Mouse (Mus musculus) embryonic facial prominence, embryonic 14.5 days (tissue): Measurements from ENCODE around the gene Htr2a. TPM values are rescaled to one million over a fixed set of nuclear protein-coding genes. Genes with fewer than 3 reads are reported as not detected.

Source experiments
- ATAC-seq: fragments of 200-750 bp; cut with Nextera tagmentation; 2 replicates; pipeline ENCODE4 v1.8.0; 2017; ENCODE audit warnings: low read depth, moderate number of reproducible peaks, moderate TSS enrichment
- DNase-seq: peaks from one replicate; pipeline ENCODE4 v3.0.0-alpha.2; 2015; ENCODE audit warnings: low spot score
- H3K27ac ChIP-seq: fragments of 300-500 bp; sonication (generic); replicated peaks from 2 replicates; pipeline ENCODE4 v1.5.1; 2014; ENCODE audit warnings: low read depth, mild to moderate bottlenecking, low read length, moderate library complexity
- H3K27me3 ChIP-seq: fragments of 300-500 bp; sonication (generic); replicated peaks from 2 replicates; pipeline ENCODE4 v1.6.1; 2014; ENCODE audit warnings: low read length; ENCODE audit not compliant: control insufficient read depth, insufficient read depth
- H3K36me3 ChIP-seq: fragments of 300-500 bp; sonication (generic); 2 replicates; pipeline ENCODE4 v1.6.1; 2014; ENCODE audit warnings: low read length, mixed read lengths; ENCODE audit not compliant: control insufficient read depth, insufficient read depth
- H3K4me1 ChIP-seq: fragments of 300-500 bp; sonication (generic); 2 replicates; pipeline ENCODE4 v1.6.1; 2014; ENCODE audit warnings: antibody characterized with exemption, low read length; ENCODE audit not compliant: control insufficient read depth, insufficient read depth
- H3K4me2 ChIP-seq: fragments of 300-500 bp; sonication (generic); 2 replicates; pipeline ENCODE4 v1.6.1; 2014; ENCODE audit warnings: low read depth, mild to moderate bottlenecking, low read length, moderate library complexity, mixed read lengths
- H3K4me3 ChIP-seq: fragments of 300-500 bp; sonication (generic); 2 replicates; pipeline ENCODE4 v1.5.1; 2014; ENCODE audit warnings: low read depth, mild to moderate bottlenecking, low read length
- H3K9ac ChIP-seq: fragments of 300-500 bp; sonication (generic); 2 replicates; pipeline ENCODE4 v1.6.1; 2014; ENCODE audit warnings: low read depth, mild to moderate bottlenecking, low read length, moderate library complexity, mixed read lengths
- H3K9me3 ChIP-seq: fragments of 300-500 bp; sonication (generic); 2 replicates; pipeline ENCODE4 v1.6.1; 2016; ENCODE audit warnings: low read length; ENCODE audit not compliant: control insufficient read depth
- WGBS: fragments of 180-500 bp; shearing (Covaris S2); extraction: QIAGEN DNeasy Blood & Tissue Kit; methylation state at CpG from one replicate; pipeline ENCODE4 v1.1.7; 2014; 5-methylcytosine and 5-hydroxymethylcytosine counted together
- polyA plus RNA-seq: library from polyadenylated mRNA; unstranded; fragments of >200 nt; fragmentation: Nextera tagmentation; extraction: Ambion mirVana; gene quantifications from 2 replicates; pipeline ENCODE4 v1.2.1, GENCODE M21; 2014

Htr2a gene
- 1.0 and 1.1 TPM in 2 replicates for polyA plus RNA-seq

DNA sequence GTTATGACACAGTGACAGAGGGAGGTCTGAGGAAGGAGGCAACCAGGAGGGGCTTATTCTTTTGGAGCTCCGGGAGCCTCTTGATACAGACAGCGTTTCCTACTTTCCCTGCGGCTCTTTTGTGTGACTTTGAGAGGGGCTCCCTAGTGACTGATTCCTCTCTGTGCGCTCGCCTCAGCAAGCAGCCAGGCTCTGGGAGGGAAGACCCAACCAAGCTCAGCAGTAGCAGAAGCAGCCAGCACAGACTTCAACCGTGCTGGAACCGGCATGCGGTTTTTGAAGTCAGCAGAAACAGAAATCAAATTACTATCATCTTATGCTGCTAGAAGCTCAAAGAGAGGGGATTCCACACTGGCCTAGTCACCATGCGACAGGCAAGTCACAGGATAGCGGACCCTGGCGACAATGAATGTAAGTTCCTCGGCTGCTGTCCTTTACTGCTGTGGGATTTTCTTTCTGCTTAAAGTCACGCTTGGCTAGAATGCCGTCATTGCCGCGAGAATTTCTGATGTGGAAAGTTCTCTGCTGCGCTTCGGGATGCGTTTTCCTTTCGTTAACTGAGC is at the start of gene Htr2a:
Htr2a (plus strand) TSS at position 22 of the 563 bp plus-strand sequence.
- Histone ChIP-seq H3K4me1 (0 out of 2 replicates have a peak, but pooled peaks cover 4% of the 10 kb centered on the region), H3K9me3 (no peaks in the 10 kb centered on the region), H3K9ac (peak within 1 kb of the TSS; percentile 60), H3K4me2 (peak within 1 kb of the TSS; percentile 74), H3K27ac (no peak within 1 kb of the TSS; the same call in 1 of the 2 replicates), H3K4me3 (peak within 1 kb of the TSS; percentile 43), H3K27me3 (0 out of 2 replicates have a peak, but pooled peaks cover 12% of the 10 kb centered on the region), H3K36me3 (no peaks in the 10 kb centered on the region)
- WGBS, result 1% methylated on average over 20 of the region's 20 CpGs
- DNase-seq (peak; percentile 63), ATAC-seq (peak; percentile 58; the same call in 1 of the 2 replicates)

DNA sequence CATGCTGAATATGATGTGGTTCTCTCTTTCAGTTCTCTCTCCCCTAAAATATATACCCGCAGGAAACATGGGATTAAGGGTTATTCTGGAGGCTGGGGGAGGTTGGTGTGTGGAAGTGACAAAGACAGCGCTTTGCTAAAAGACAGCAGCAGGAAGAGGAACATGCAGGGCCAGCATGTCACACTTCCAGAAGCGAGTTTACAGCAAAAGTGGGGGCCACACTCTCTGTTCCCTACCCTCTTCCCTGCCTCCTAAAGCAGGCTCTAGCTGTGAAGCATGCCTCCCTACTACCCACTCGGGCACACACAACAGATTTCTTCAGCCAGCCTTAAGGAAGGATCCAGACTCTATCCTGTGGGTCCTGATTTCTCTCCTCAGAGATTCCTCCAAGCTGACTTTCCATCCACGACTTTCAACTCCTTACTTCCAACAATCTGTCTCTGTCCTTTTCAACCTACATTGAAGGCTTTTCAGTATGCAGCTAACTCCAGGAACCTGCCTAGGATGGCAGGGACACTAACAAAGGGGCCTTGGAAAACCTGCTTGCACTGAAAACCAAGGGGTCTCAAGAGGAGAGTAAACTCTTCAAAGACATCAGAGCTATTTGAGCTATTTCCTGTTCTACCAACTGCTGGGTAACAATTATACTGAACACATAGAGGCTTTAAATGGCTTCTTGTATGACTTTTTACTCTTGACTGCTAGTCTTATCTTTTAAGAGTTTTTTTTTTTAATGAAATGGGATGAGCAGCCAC is 39.1 kb upstream of the Htr2a start:
- no peaks in the 10 kb centered on the region for H3K36me3 ChIP-seq
- H3K4me1 ChIP-seq, result no peaks in the 10 kb centered on the region
- no peaks in the 10 kb centered on the region for H3K9me3 ChIP-seq
- no peak overlapping the region for H3K4me3 ChIP-seq
- DNase-seq (no peak), ATAC-seq (no peak)
- H3K4me2 ChIP-seq, result no peak overlapping the region
- H3K27ac ChIP-seq, result no peak overlapping the region
- no peak overlapping the region for H3K9ac ChIP-seq
- WGBS, result 65% methylated on average over 4 of the region's 5 CpGs
- no peaks in the 10 kb centered on the region for H3K27me3 ChIP-seq

DNA sequence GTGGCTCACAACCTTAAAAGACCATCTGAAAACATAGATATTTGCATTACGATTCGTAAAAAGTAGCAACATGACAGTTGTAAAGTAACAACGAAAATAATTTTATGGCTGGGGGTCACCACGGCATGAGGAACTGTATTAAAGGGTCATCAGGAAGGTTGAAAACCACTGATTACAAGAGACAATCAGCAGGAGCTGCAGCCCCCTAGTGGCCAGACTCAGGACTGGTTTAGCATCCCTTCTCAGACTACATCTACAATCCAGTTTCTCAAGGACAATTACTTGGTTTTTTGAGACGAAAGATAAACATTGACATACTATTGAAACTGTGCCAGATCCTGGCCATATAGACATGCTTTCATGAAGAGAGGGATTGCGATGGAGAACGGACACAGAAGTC is 38.1 kb upstream of the Htr2a start:
- Histone ChIP-seq H3K4me2 (no peak overlapping the region), H3K9ac (no peak overlapping the region), H3K9me3 (no peaks in the 10 kb centered on the region), H3K27ac (no peak overlapping the region), H3K4me3 (no peak overlapping the region), H3K4me1 (no peaks in the 10 kb centered on the region), H3K36me3 (no peaks in the 10 kb centered on the region), H3K27me3 (no peaks in the 10 kb centered on the region)
- ATAC-seq (no peak), DNase-seq (peak; percentile 39)
- WGBS, result 58% methylated on average over 7 of the region's 7 CpGs

DNA sequence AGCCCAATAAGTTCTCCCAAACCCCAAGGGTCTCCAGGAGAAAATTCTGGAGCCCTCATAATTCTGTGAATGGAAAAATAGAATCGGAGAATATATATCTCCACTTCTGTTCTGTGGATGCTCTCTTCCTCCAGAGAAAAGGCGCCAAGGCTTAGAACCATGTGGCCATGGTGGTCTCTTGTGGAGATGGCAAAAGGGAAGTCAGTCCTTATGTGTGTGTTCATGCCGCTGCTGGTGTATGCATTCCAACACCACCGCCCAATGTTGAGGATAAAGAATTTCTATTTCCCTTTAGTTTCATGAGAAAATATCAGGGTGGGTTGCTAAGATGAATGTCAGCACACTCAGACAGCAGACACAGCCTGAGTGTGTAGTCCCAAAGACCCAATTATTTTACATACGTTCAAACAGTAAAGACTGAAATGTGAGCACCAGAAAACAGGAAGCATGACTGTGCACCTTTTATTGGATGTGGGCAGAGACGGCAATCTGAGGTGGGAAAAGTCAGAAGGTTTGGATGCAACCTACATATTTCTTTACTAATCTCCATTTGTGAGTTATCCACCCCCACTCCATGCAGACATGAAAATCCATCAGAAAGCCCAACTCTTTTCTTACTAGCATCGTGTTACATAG is 37.4 kb upstream of the Htr2a start:
- Histone ChIP-seq H3K4me2 (no peak overlapping the region), H3K9me3 (no peaks in the 10 kb centered on the region), H3K36me3 (no peaks in the 10 kb centered on the region), H3K27me3 (no peaks in the 10 kb centered on the region), H3K9ac (no peak overlapping the region), H3K4me3 (no peak overlapping the region), H3K27ac (no peak overlapping the region), H3K4me1 (no peaks in the 10 kb centered on the region)
- no peak for DNase-seq
- no peak for ATAC-seq
- whole genome bisulfite sequencing, result 80% methylated on average over 7 of the region's 7 CpGs

DNA sequence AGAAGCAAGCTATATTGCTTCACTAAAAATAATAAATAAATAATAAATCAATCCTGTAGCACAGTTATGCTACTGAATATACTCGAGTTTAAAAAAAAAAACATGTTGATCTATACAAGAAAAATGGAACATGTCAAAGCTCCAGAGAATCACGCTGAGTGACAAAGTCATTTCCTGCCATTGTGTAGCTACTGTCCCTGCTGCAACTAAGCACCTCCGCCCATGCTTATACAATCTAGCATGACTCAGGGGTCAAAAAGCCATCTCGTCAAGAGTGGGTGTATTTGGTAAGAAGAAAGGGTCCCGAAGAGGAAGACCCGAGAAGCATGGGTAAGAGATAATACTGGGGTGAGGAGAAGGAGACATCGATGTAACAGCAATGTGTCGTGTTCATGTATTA is 29.3 kb upstream of the Htr2a start:
- H3K9ac ChIP-seq, result no peak overlapping the region
- no peak overlapping the region for H3K27ac ChIP-seq
- WGBS, result 77% methylated on average over 8 of the region's 8 CpGs
- no peaks in the 10 kb centered on the region for H3K4me1 ChIP-seq
- H3K27me3 ChIP-seq, result no peaks in the 10 kb centered on the region
- ATAC-seq (no peak), DNase-seq (peak; percentile 12)
- no peaks in the 10 kb centered on the region for H3K36me3 ChIP-seq
- no peaks in the 10 kb centered on the region for H3K9me3 ChIP-seq
- H3K4me3 ChIP-seq, result no peak overlapping the region
- no peak overlapping the region for H3K4me2 ChIP-seq

DNA sequence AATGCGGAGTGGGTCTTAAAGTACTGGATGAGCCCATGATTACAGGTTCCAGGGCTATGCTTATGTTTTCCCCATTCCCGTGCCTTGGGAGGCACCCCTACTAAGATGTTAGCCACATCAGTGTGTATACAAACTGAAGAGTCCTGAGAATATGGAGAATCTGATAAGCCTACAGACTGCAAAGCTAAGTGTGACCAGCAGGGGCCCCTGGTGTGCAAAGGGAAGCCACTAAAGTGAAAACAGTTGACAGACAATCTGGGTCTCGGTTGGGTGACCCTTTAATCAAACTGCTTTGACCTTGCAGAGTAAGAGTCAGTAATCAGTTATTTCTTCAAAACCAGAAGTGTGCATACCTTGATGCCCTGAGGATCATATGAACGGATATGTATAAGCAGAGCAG is 21.8 kb upstream of the Htr2a start:
- Histone ChIP-seq H3K9me3 (peaks cover 5% of the 10 kb centered on the region; the same call in 1 of the 2 replicates), H3K4me1 (no peaks in the 10 kb centered on the region), H3K9ac (no peak overlapping the region), H3K27ac (no peak overlapping the region), H3K4me3 (no peak overlapping the region), H3K4me2 (no peak overlapping the region), H3K27me3 (no peaks in the 10 kb centered on the region), H3K36me3 (no peaks in the 10 kb centered on the region)
- 60% methylated on average over 4 of the region's 4 CpGs for WGBS
- ATAC-seq, result no peak
- no peak for DNase-seq

DNA sequence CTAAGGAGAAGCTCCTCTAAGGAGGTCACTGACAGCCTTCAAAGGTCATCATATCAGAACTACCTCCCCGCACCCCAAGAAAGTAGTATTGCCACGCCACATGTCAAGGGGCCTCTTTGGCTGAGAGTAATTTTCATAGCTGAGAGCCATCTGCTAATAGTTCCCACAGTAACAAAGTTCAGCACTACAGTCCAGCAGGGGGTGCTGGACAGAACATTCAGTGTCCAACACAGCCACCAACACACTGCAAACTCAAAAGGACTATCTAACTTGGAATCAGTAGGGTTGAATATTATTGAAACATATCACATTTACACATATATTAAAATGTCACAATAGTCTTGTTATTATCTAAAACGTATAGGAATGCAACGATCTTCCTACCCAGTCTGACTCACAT is 2.6 kb upstream of the Htr2a start:
- H3K4me2 ChIP-seq, result no peak overlapping the region
- no peak for DNase-seq
- H3K4me3 ChIP-seq, result no peak overlapping the region
- 0 out of 2 replicates have a peak, but pooled peaks cover 4% of the 10 kb centered on the region for H3K4me1 ChIP-seq
- ATAC-seq, result no peak
- H3K36me3 ChIP-seq, result no peaks in the 10 kb centered on the region
- no peak overlapping the region for H3K9ac ChIP-seq
- no peak overlapping the region for H3K27ac ChIP-seq
- no peaks in the 10 kb centered on the region for H3K9me3 ChIP-seq
- 78% methylated on average over 4 of the region's 4 CpGs for WGBS
- 0 out of 2 replicates have a peak, but pooled peaks cover 12% of the 10 kb centered on the region for H3K27me3 ChIP-seq

DNA sequence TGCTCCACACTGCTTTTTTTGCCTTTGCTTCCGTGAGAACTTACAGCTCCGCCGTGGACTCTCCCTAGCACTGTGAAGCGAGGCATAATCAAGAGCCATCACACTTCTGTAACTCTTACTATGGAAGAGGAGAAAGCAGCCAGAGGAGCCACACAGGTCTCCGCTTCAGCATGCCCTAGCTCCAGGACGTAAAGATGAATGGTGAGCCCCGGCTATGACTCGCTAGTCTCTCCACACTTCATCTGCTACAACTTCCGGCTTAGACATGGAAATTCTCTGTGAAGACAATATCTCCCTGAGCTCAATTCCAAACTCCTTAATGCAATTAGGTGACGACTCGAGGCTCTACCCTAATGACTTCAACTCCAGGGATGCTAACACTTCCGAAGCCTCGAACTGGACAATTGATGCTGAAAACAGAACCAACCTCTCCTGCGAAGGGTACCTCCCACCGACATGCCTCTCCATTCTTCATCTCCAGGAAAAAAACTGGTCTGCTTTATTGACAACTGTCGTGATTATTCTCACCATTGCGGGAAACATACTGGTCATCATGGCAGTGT is 1.1 kb downstream of the Htr2a start:
- no peaks in the 10 kb centered on the region for H3K36me3 ChIP-seq
- peak overlapping the region; percentile 43 for H3K4me3 ChIP-seq
- H3K4me2 ChIP-seq, result peak overlapping the region; percentile 74
- H3K9ac ChIP-seq, result peak overlapping the region; percentile 60
- WGBS, result 18% methylated on average over 17 of the region's 17 CpGs
- 0 out of 2 replicates have a peak, but pooled peaks cover 12% of the 10 kb centered on the region for H3K27me3 ChIP-seq
- ATAC-seq, result no peak
- no peak for DNase-seq
- no peak overlapping the region for H3K27ac ChIP-seq
- 0 out of 2 replicates have a peak, but pooled peaks cover 4% of the 10 kb centered on the region for H3K4me1 ChIP-seq
- no peaks in the 10 kb centered on the region for H3K9me3 ChIP-seq
